Mouse (Mus musculus): ENCODE measurements around the gene Prkag3. TPM values are rescaled to one million over a fixed set of nuclear protein-coding genes. Genes with fewer than 3 reads are reported as not detected.

Gene Prkag3
- polyA plus RNA-seq, 1 experiment from 2014 or later, result 0.39 TPM

- no peak overlapping the region for H3K9ac ChIP-seq (ENCODE audit: low read length)
- peaks cover 18% of the 10 kb centered on the region; the same call in 1 of the 2 replicates for H3K36me3 ChIP-seq (ENCODE audit: control insufficient read depth, insufficient read depth, low read length)
- DNase-seq (ENCODE audit: low spot score) (no peak), ATAC-seq (replicated peaks; ENCODE audit: low FRiP score) (no peak)
- 91% methylated on average over 1 of the region's 1 CpGs for WGBS
- H3K4me2 ChIP-seq (ENCODE audit: low read depth, low read length, severe bottlenecking), result no peak overlapping the region
- no peaks in the 10 kb centered on the region for H3K4me1 ChIP-seq (replicated peaks; ENCODE audit: control insufficient read depth, insufficient read depth, low read length)
- no peak overlapping the region for H3K4me3 ChIP-seq (ENCODE audit: low read depth, low read length)
- no peaks in the 10 kb centered on the region for H3K27me3 ChIP-seq (ENCODE audit: control insufficient read depth, insufficient read depth, low read length)
- H3K27ac ChIP-seq (ENCODE audit: low read depth, low read length), result no peak overlapping the region
- H3K9me3 ChIP-seq (ENCODE audit: control insufficient read depth, low read length), result no peaks in the 10 kb centered on the region
These were observed 50.2 kb downstream of the Prkag3 start for GRCm38 (mm10) chr1:74698791-74699190.

DNA sequence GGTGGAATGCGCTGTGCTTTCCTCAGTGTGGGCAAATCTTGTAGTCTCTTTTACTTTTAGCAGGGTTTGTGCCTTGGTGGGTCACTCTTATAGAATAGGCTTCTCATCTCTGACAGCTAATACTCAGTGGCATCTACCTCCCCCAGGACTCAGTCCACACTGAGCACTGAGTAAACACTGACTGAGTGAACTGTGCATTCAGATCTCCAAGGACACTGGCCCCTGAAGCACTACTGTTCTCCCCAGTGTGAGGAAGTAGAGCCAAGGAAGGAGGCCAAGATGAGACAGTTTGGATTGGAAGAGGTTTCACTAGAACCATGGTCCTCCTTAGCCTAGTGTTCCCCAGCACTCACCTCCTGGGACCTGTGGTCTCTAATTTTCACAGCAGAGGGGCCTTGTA lies 50.7 kb downstream of the Prkag3 start:
- ATAC-seq (replicated peaks; ENCODE audit: low FRiP score), result no peak

GRCm38 (mm10) chr1:74697416-74697815 lies 51.6 kb downstream of the Prkag3 start:
- Histone ChIP-seq H3K4me3 (ENCODE audit: low read depth, low read length) (no peak overlapping the region), H3K27me3 (ENCODE audit: control insufficient read depth, insufficient read depth, low read length) (no peaks in the 10 kb centered on the region), H3K9me3 (ENCODE audit: control insufficient read depth, low read length) (no peaks in the 10 kb centered on the region), H3K9ac (ENCODE audit: low read length) (no peak overlapping the region), H3K4me2 (ENCODE audit: low read depth, low read length, severe bottlenecking) (no peak overlapping the region), H3K4me1 (replicated peaks; ENCODE audit: control insufficient read depth, insufficient read depth, low read length) (no peaks in the 10 kb centered on the region), H3K36me3 (ENCODE audit: control insufficient read depth, insufficient read depth, low read length) (peaks cover 18% of the 10 kb centered on the region; the same call in 1 of the 2 replicates), H3K27ac (ENCODE audit: low read depth, low read length) (no peak overlapping the region)
- WGBS, result 94% methylated on average over 6 of the region's 6 CpGs
- DNase-seq (ENCODE audit: low spot score) (no peak), ATAC-seq (replicated peaks; ENCODE audit: low FRiP score) (no peak)

More for the DNA sequence above, 50.7 kb downstream of the Prkag3 start:
- H3K9me3 ChIP-seq (ENCODE audit: control insufficient read depth, low read length), result no peaks in the 10 kb centered on the region
- H3K4me1 ChIP-seq (replicated peaks; ENCODE audit: control insufficient read depth, insufficient read depth, low read length), result no peaks in the 10 kb centered on the region
- DNase-seq (ENCODE audit: low spot score), result no peak
- H3K9ac ChIP-seq (ENCODE audit: low read length), result no peak overlapping the region
- WGBS, result 100% methylated on average over 1 of the region's 1 CpGs
- H3K4me2 ChIP-seq (ENCODE audit: low read depth, low read length, severe bottlenecking), result no peak overlapping the region
- H3K27ac ChIP-seq (ENCODE audit: low read depth, low read length), result no peak overlapping the region
- H3K36me3 ChIP-seq (ENCODE audit: control insufficient read depth, insufficient read depth, low read length), result peaks cover 18% of the 10 kb centered on the region; the same call in 1 of the 2 replicates
- no peak overlapping the region for H3K4me3 ChIP-seq (ENCODE audit: low read depth, low read length)
- no peaks in the 10 kb centered on the region for H3K27me3 ChIP-seq (ENCODE audit: control insufficient read depth, insufficient read depth, low read length)

DNA sequence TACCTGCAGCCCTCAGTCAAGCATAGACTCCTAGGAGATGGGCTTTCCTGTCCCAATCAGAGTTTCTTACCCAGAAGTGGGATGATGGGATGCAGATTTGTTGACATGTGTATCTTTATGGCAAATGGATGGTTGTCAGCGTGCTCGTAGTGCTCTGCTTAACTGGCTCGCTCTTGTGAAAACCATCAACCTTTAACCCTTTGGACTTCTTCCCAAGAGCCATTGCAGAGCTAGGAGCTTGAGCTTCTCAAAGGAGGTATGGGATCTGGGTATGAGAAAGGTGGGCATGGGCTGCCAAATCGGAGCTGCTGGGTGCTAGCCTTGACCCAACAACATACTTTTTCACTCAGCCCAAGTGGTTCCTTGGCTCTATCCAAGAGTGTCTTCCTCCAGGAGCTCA lies 53.2 kb downstream of the Prkag3 start:
- Histone ChIP-seq H3K4me3 (ENCODE audit: low read depth, low read length) (no peak overlapping the region), H3K27me3 (ENCODE audit: control insufficient read depth, insufficient read depth, low read length) (no peaks in the 10 kb centered on the region), H3K36me3 (ENCODE audit: control insufficient read depth, insufficient read depth, low read length) (peaks cover 18% of the 10 kb centered on the region; the same call in 1 of the 2 replicates), H3K4me1 (replicated peaks; ENCODE audit: control insufficient read depth, insufficient read depth, low read length) (no peaks in the 10 kb centered on the region), H3K9ac (ENCODE audit: low read length) (no peak overlapping the region), H3K27ac (ENCODE audit: low read depth, low read length) (no peak overlapping the region), H3K9me3 (ENCODE audit: control insufficient read depth, low read length) (no peaks in the 10 kb centered on the region), H3K4me2 (ENCODE audit: low read depth, low read length, severe bottlenecking) (no peak overlapping the region)
- DNase-seq (ENCODE audit: low spot score), result no peak
- ATAC-seq (replicated peaks; ENCODE audit: low FRiP score), result no peak
- 95% methylated on average over 4 of the region's 4 CpGs for WGBS

DNA sequence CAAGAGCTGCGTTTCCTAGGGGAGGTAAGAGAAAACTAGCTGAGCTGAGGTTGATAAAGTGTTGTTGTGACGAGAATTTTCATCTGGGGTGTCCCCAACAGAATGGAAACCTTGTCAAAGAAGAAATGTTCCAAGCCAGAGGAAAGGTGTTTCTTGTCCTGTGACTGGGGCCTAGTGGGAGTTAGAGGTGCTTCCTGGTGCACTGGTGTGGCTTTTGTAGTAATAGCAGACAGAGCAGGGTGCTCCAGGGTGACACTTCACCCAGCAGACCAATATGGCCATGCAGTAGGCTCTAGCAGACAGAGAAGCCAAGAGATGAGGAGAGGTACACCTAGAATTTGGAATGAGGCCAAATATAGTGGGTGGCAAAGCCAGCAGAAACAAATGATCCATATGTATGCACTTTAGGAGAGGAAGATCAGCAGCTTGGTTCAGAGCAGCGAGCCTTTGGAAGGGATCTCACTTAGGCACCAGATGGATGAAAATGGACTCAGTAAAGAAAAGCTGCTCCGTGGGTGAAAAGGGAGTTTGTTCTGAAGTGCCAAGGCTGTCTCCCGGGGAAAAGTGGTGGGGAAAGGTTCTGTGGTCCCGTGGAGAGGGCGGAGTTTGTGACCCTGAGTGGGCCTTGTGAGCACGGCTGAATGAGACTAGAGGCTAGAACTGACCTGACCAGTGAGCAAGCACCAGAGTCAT lies 55.0 kb downstream of the Prkag3 start:
- no peak overlapping the region for H3K4me3 ChIP-seq (ENCODE audit: low read depth, low read length)
- no peak for DNase-seq (ENCODE audit: low spot score)
- no peak overlapping the region for H3K27ac ChIP-seq (ENCODE audit: low read depth, low read length)
- H3K9ac ChIP-seq (ENCODE audit: low read length), result no peak overlapping the region
- peaks cover 29% of the 10 kb centered on the region; the same call in 1 of the 2 replicates for H3K36me3 ChIP-seq (ENCODE audit: control insufficient read depth, insufficient read depth, low read length)
- WGBS, result 91% methylated on average over 8 of the region's 8 CpGs
- no peaks in the 10 kb centered on the region for H3K4me1 ChIP-seq (replicated peaks; ENCODE audit: control insufficient read depth, insufficient read depth, low read length)
- no peaks in the 10 kb centered on the region for H3K9me3 ChIP-seq (ENCODE audit: control insufficient read depth, low read length)
- no peak for ATAC-seq (replicated peaks; ENCODE audit: low FRiP score)
- no peaks in the 10 kb centered on the region for H3K27me3 ChIP-seq (ENCODE audit: control insufficient read depth, insufficient read depth, low read length)
- H3K4me2 ChIP-seq (ENCODE audit: low read depth, low read length, severe bottlenecking), result no peak overlapping the region

Other genes with a start within 250 kb of the Prkag3 start
- 98.2 and 99.2 TPM in 2 replicates for gene Cnot9, start 243.2 kb downstream of the Prkag3 start, polyA plus RNA-seq (2014; fragmentation: Nextera tagmentation; extraction: Ambion mirVana)
- gene Plcd4, start 206.3 kb downstream of the Prkag3 start, polyA plus RNA-seq (2014; fragmentation: Nextera tagmentation; extraction: Ambion mirVana), result 0.41 and 0.75 TPM in 2 replicates
- 50.2 and 54.2 TPM in 2 replicates for gene Usp37, start 204.9 kb downstream of the Prkag3 start, polyA plus RNA-seq (2014; fragmentation: Nextera tagmentation; extraction: Ambion mirVana)
- 13.0 and 13.1 TPM in 2 replicates for gene Zfp142, start 161.0 kb downstream of the Prkag3 start, polyA plus RNA-seq (2014; fragmentation: Nextera tagmentation; extraction: Ambion mirVana)
- gene Bcs1l, start 160.9 kb downstream of the Prkag3 start, polyA plus RNA-seq (2014; fragmentation: Nextera tagmentation; extraction: Ambion mirVana), result 16.0 and 21.1 TPM in 2 replicates
- gene Rnf25, start 147.8 kb downstream of the Prkag3 start, polyA plus RNA-seq (2014; fragmentation: Nextera tagmentation; extraction: Ambion mirVana), result 6.3 and 8.7 TPM in 2 replicates
- 18.0 and 19.5 TPM in 2 replicates for gene Stk36, start 147.8 kb downstream of the Prkag3 start, polyA plus RNA-seq (2014; fragmentation: Nextera tagmentation; extraction: Ambion mirVana)
- gene Ttll4, start 87.5 kb downstream of the Prkag3 start, polyA plus RNA-seq (2014; fragmentation: Nextera tagmentation; extraction: Ambion mirVana), result 54.8 and 68.5 TPM in 2 replicates
- gene Cyp27a1, start 35.6 kb downstream of the Prkag3 start, polyA plus RNA-seq (2014; fragmentation: Nextera tagmentation; extraction: Ambion mirVana), result 5.8 and 6.7 TPM in 2 replicates
- gene Wnt6, start 22.7 kb upstream of the Prkag3 start, polyA plus RNA-seq (2014; fragmentation: Nextera tagmentation; extraction: Ambion mirVana), result 7.0 and 8.5 TPM in 2 replicates
- 1.5 and 2.4 TPM in 2 replicates for gene Wnt10a, start 42.3 kb upstream of the Prkag3 start, polyA plus RNA-seq (2014; fragmentation: Nextera tagmentation; extraction: Ambion mirVana)
- 1.2 and 1.4 TPM in 2 replicates for gene Cdk5r2, start 105.7 kb upstream of the Prkag3 start, polyA plus RNA-seq (2014; fragmentation: Nextera tagmentation; extraction: Ambion mirVana)
- not detected in 2 replicates for gene Fev, start 136.2 kb upstream of the Prkag3 start, polyA plus RNA-seq (2014; fragmentation: Nextera tagmentation; extraction: Ambion mirVana)
- not detected in 2 replicates for gene Cryba2, start 143.9 kb upstream of the Prkag3 start, polyA plus RNA-seq (2014; fragmentation: Nextera tagmentation; extraction: Ambion mirVana)
- 0.11 and 0.25 TPM in 2 replicates for gene Cfap65, start 186.4 kb upstream of the Prkag3 start, polyA plus RNA-seq (2014; fragmentation: Nextera tagmentation; extraction: Ambion mirVana)
- 0.07 and 0.35 TPM in 2 replicates for gene Ihh, start 202.5 kb upstream of the Prkag3 start, polyA plus RNA-seq (2014; fragmentation: Nextera tagmentation; extraction: Ambion mirVana)

Measured in forebrain, embryonic 11.5 days (tissue).